Mouse (Mus musculus): ENCODE results near the gene Armh3. TPM values are rescaled to one million over a fixed set of nuclear protein-coding genes. Genes with fewer than 3 reads are reported as not detected.

The Armh3 gene
- total RNA-seq, 2 experiments from 2014 or later, result 19.9 to 20.3 TPM

GRCm38 (mm10) chr19:45796879-45797278 lies 201.4 kb downstream of the Armh3 start:
- DNase-seq (ENCODE audit: extremely low spot score in 1 of 2, low spot score in 1 of 2), result no peak

GRCm38 (mm10) chr19:45796061-45796556 lies 202.2 kb downstream of the Armh3 start:
- DNase-seq (ENCODE audit: extremely low spot score in 1 of 2, low spot score in 1 of 2), result no peak

GRCm38 (mm10) chr19:45795406-45795944 lies 202.8 kb downstream of the Armh3 start:
- no peak for DNase-seq (ENCODE audit: extremely low spot score in 1 of 2, low spot score in 1 of 2)

DNA sequence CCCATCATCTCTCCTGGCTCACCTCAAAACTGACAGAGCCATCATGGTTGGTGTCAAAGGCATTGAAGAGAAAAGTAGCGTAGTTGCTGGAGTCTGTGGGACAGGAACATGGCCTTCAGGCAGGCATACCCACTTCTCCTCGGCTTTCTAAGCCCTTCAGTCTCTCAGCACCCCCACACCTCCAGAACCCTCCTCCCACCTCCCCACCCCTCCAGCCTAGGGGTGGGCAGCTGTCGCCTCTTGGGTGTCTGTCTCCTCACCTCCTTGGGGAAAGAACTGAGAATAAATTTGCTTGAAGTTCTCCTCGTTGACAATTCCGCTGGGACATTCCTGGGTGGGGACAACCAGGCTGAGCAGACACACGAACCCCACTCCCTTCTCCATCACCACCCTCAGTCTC lies 203.6 kb downstream of the Armh3 start:
- no peak for DNase-seq (ENCODE audit: extremely low spot score in 1 of 2, low spot score in 1 of 2)

DNA sequence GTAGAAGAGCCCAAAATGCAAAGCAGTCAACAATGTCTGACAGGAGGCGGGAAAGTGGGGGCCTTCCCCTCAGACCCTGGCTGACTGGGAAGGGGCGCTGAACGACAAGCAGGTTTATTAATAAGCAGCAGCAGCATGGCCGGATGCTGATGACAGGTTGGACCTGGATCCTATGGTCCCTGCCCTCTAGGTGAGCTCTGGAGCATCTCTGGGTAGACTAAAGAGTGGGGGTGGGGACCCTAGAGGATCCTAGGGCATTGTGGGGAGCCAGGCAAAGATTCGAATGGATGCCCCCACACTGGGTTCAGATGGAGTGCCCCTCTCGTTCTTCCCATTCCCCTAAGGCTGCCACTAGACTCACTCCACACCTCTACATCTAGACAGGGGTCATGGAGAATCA lies 205.9 kb downstream of the Armh3 start:
- DNase-seq (ENCODE audit: extremely low spot score in 1 of 2, low spot score in 1 of 2), result no peak

DNA sequence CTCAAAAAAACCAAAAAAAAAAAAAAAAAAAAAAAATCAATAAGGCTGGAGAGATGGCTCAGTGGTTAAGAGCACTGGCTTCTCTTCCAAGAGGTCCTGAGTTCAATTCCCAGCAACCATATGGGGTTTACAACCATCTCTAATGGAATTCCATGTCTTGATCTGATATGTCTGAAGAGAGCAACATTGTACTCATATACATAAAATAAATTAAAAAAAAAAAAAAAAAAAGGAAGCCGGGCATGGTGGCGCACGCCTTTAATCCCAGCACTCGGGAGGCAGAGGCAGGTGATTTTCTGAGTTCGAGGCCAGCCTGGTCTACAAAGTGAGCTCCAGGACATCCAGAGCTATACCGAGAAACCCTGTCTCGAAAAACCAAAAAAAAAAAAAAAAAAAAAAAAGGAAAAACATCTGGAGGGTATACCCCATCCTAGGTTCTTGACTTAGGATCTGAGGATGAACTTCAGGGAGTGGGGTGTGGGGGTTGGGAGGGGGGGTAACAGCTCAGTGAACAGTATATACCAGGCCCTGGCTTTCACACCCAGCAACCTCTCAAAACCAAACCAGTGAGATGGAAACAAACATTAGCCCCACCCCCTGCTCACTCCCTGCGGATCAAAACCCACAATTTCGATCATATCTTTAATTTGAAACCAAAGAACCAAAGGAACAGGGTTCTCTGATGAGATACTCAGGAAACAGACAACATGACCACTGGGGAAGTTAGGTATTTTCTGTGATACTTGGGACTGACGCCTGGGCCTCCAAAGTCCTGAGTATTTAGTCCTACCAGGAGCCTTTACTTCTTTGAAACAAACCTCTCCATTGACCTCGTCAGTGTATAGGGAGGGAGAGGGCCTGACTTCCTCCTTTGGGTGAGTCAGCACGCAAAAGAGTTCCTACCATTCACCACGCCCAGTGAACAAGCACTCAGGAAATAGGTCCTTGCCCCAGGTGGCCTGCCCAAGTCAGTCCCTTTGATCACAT lies 208.1 kb downstream of the Armh3 start:
- DNase-seq (ENCODE audit: extremely low spot score in 1 of 2, low spot score in 1 of 2), result no peak

DNA sequence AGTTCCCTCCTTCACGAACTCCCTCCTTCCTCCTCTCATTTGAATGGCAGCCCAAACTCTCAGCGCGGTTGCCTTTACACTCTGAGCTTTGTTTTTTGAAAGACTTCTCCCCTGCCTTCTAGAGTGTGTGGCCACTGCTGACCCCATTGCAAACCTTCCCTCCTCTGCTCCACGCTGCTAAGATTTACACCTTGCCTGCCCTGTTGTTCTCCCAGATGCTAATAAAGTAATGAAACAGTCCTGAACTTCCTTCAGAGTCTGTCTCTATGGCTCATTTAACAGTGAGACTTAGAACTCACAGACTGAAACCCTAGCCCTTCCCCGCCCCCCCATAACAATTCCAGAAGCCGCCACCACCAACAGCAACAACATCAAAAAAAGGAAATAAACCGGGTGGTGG lies 208.9 kb downstream of the Armh3 start:
- no peak for DNase-seq (ENCODE audit: extremely low spot score in 1 of 2, low spot score in 1 of 2)

DNA sequence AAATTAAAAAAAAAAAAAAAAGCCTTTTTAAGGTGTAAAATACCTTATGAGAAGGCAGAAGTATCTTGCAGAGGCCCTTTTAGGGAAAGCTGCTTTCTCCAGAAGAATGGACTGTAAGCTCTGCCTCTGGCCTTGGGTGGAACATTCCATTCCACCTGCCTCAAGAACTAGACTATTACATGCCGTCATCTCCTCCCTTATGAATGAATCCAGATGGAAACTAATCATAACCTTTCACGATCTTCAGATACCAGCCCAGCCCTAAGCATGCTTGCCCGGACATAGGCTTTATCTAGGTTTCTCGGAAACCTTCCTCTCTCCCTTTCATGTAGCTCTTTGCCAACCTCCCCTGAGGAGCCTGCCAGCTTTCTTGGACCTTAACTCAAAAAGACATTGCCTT lies 210.0 kb downstream of the Armh3 start:
- no peak for DNase-seq (ENCODE audit: extremely low spot score in 1 of 2, low spot score in 1 of 2)

GRCm38 (mm10) chr19:45787450-45787849 lies 210.8 kb downstream of the Armh3 start:
- DNase-seq (ENCODE audit: extremely low spot score in 1 of 2, low spot score in 1 of 2), result no peak

DNA sequence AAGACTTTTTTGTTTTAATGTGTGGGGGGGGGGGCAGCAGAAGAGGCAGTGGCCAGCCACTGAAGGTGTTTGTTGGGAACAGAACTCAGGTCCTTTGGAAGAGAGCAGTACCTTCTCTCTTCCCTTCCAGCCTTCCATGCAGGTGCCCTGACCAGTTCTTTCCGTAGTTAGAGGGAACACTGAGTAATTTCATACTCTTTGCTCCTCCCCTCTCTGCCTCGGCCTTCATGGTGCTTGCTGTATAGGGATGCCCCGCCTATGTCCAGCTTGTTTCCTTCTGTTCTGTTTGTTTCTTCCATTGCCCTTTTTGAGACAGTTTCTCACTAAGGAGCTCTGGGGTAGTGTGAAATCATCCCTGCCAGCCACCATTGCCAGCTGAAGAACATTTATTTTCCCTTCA lies 212.8 kb downstream of the Armh3 start:
- no peak for DNase-seq (ENCODE audit: extremely low spot score in 1 of 2, low spot score in 1 of 2)

DNA sequence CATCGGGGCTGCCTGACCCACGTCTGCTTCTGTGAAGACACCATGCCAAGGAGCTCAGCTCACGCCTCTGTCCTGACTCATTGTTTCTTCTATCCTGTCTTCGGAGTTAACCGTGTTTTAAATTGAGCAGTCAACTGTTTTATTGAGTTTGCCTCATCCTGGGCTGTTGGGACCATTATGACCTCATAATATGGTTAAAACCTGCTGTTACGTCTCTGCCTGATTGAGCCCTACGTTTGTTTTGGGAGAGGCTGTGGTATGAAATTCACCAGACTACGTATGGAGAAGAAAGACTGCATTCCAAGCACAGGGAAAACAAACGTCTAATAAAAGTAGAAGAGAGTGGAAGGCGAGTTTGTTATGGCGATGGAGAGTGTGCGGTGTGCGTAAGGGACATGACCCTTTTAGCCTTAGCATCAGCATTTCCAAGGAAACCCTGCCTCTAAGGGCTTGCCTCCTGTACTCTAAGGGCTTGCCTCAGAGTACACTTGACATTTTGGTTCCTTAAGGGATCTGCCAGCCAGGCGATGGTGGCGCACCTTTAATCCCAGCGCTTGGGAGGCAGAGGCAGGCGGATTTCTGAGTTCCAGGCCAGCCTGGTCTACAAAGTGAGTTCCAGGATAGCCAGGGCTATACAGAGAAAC lies 214.2 kb downstream of the Armh3 start:
- no peak for DNase-seq (ENCODE audit: extremely low spot score in 1 of 2, low spot score in 1 of 2)

- peak; percentile 91 for DNase-seq (ENCODE audit: extremely low spot score in 1 of 2, low spot score in 1 of 2)
Observed at GRCm38 (mm10) chr19:45783181-45783932, 214.9 kb downstream of the Armh3 start, which contains the start of gene Mgea5. Gene Mgea5, minus strand, starts transcription at chr19:45783837.

GRCm38 (mm10) chr19:45782315-45783001 lies 215.8 kb downstream of the Armh3 start:
- peak; percentile 29 to 42 for DNase-seq (ENCODE audit: extremely low spot score in 1 of 2, low spot score in 1 of 2)

GRCm38 (mm10) chr19:45781676-45782075 lies 216.6 kb downstream of the Armh3 start:
- DNase-seq (ENCODE audit: extremely low spot score in 1 of 2, low spot score in 1 of 2), result no peak

DNA sequence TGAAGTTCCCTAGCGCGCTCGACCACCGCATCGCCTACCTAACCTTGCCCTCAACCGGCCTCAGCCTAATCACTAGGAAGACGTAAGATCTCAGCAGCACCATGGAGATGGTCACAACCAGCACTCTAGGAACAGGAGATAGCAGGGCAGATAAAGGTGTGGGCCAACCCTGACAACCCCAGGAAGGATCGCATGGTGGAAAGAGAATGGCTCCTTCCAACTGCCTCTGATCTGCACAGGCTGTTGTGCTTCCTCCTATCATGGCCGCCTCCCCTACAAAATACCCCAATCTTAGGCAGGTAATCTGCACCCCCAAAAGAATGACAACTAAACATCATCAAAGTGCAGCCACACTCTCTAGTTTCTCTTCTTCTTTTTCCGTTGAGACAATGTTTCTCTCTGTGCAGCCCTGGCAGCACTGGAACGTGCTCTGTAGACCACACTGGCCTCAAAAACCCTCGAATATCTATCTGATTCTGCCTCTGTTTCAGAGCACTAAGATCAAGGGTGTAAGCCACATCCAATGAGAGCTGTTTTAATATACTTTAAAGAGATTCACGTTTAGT lies 217.9 kb downstream of the Armh3 start:
- DNase-seq (ENCODE audit: extremely low spot score in 1 of 2, low spot score in 1 of 2), result no peak

GRCm38 (mm10) chr19:45775486-45775885 lies 222.8 kb downstream of the Armh3 start:
- DNase-seq (ENCODE audit: extremely low spot score in 1 of 2, low spot score in 1 of 2), result no peak

GRCm38 (mm10) chr19:45771501-45771900 lies 226.8 kb downstream of the Armh3 start:
- no peak for DNase-seq (ENCODE audit: extremely low spot score in 1 of 2, low spot score in 1 of 2)
